Mouse (Mus musculus) large intestine, adult 2 months (tissue): ENCODE results near the gene Hgd. TPM values are rescaled to one million over a fixed set of nuclear protein-coding genes. Genes with fewer than 3 reads are reported as not detected.

Experiments used
- DNase-seq: peaks from one replicate; pipeline ENCODE4 v3.0.0-alpha.2; 2012; ENCODE audit warnings: low read depth, low spot score
- WGBS: fragments of 180-500 bp; shearing (Covaris S2); methylation state at CpG from one replicate; pipeline ENCODE4 v1.1.7; 2018; 5-methylcytosine and 5-hydroxymethylcytosine counted together
- polyA plus RNA-seq: library from polyadenylated mRNA; depleted of rRNA; stranded (reverse); fragments of >200 nt; gene quantifications from 2 replicates; pipeline ENCODE4 v1.2.3, GENCODE M21; 2012; rRNA removed

Gene Hgd
- polyA plus RNA-seq: not detected in 2 replicates

- 33% methylated on average over 4 of the region's 4 CpGs for WGBS
- no peak for DNase-seq
These were observed at the start of gene Hgd for GRCm38 (mm10) chr16:37579994-37580393. Hgd (plus strand) TSS chr16:37580153.

DNA sequence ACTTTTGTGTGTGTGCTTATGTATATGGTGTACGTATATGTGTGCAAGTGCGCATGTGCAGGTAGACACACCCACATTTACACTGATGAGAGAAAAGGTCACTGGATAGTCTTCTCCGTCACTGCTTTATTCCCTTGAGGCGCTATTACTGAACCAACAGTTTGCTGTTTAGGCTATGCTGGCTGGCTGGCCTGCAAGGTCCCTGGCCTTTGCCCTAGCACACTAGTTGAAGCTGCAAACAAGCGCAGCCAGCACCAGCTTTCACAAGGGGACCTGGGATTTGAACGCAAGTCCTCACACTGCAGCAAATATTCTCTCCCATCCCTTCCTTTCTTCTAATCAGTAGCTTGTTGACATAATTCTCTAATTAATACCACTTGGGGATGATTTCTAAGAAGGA, 49.8 kb upstream of the Hgd start:
- DNase-seq: no peak
- 91% methylated on average over 6 of the region's 6 CpGs for WGBS

GRCm38 (mm10) chr16:37532046-37532445, 47.9 kb upstream of the Hgd start:
- WGBS: 83% methylated on average over 1 of the region's 1 CpGs
- no peak for DNase-seq

DNA sequence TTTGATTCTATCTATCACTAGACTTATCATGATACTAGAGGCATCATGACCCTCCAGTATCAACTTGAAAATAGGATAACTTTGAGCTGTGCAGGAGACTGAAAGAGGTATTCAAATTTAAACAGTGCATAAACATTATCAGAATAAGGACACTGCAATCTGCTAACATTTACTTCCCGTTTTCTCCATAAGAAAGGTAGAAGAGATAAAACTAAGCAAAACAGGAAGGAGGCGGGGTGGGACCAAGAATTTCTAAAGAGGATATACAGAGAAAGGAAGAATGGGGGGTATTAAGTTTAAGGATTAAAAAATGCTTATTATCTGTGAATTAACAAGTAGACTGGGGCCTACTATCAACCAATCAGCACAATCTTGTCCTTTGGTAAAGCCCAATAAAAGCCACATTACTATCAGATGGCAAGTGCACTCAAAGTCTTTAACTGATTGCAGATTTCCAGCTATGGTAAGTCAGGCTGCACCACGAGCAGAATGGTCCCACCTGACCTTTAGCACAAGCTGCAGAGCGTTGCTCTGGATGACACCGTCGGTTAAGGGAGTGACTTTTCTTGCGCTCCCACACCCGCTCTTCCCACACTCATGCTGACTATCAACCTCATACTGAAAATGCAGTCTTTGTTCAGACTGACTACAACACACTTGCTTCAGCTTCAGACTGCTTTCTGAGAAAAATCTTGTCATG, 46.4 kb upstream of the Hgd start:
- 67% methylated on average over 8 of the region's 8 CpGs for WGBS
- DNase-seq: no peak

- DNase-seq: no peak
- under 1% methylated on average over 22 of the region's 22 CpGs for WGBS
These were observed 40.7 kb upstream of the Hgd start for GRCm38 (mm10) chr16:37539240-37539610.

DNA sequence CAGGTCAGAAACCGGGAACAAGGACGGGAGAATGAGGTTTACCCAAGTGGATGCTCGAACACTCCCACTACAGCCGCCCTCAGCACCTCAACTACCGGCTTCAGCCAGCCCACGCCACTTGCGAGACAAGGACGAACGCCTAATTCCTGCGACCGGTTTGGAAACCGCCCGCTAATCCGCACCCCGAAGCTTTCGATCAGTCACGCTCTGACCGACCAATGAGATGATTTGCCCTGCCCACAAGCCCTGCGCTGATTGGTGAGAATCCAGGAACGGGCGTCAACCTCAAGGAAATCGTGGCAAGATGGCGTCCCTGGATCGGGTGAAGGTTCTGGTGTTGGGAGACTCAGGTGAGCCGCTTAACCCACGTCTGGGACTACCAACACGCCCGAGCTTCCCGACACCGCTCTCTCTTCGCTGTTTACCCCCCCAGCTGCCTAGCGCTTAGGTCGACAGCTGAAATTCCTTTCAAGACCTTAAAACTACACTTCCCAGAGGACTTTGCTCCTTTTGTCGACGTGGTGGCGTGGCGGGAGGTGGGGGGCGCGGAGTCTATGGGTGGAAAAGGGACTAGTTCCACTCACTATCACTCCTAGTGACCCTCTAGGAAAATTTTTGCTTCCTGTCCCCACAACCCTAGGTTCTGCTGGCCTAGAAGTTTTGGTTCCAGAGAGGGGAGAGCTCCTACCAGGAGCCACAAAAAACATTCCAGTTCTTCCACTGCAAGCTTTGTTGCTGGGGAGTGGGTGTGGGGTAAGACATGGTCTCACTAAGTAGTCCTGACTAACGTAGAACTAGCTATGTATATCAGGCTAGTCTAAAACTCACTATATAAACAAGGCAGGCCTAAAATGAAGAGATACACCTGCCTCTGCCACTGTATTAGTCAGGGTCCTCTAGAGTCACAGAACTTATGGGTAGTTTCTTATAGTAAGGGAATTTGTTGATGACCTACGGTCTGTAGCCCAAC, 40.1 kb upstream of the Hgd start, which contains the start of the genes Gtf2e1 and Rabl3:
Gene Gtf2e1, minus strand, starts transcription at position 179 of the 970 bp plus-strand sequence.
Gene Rabl3, plus strand, starts transcription at position 275 of the 970 bp plus-strand sequence.
- DNase-seq: peak; percentile 99
- 1% methylated on average over 41 of the region's 41 CpGs for WGBS

- 82% methylated on average over 6 of the region's 6 CpGs for WGBS
These were observed 39.2 kb upstream of the Hgd start for GRCm38 (mm10) chr16:37540776-37541175.

DNA sequence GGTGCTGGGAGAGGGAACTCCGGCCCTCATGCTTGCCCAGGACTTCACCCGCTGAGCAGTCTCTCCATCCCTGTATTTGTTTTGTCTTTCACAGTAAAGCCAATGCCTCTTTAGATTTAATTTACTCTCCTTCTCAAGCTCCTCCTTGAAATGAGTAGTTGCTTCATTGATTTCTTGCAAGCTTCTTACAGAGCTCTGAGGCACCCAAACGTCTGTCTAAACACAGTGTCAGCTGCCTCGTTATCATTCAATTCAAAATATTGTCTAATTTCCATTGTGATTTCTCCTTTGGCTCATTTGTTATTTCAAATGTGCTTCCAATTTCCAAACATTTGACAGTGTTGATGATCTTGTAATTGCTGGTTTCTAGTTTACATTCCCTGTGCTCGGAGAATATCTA, 33.6 kb upstream of the Hgd start:
- 80% methylated on average over 5 of the region's 5 CpGs for WGBS
- DNase-seq: no peak

More at GRCm38 (mm10) chr16:37540776-37541175, 39.2 kb upstream of the Hgd start:
- DNase-seq: no peak

- no peak for DNase-seq
- 75% methylated on average over 3 of the region's 3 CpGs for WGBS
These were observed 29.7 kb upstream of the Hgd start for GRCm38 (mm10) chr16:37550266-37550665.

GRCm38 (mm10) chr16:37550981-37551380, 29.0 kb upstream of the Hgd start:
- DNase-seq: no peak
- WGBS: 85% methylated on average over 2 of the region's 2 CpGs

DNA sequence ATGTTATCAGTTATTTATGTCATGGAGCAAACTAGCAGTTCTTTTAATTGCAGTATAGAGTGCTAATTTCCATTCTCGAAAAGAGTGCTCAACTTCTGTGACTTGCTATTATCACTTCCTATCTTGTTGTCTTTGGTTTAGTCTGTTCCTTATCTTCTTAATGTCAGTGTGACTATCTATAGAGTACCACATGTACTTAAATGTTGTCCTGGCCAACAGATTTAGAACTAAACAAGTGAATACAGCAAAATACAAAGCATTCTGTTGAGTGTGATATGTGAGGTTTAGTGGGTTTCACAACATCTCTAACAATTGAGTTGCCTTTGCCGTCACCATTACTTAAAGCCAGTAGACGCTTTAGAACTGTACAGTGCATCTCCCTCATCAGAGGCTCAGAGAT, 27.1 kb upstream of the Hgd start:
- no peak for DNase-seq
- 90% methylated on average over 3 of the region's 3 CpGs for WGBS

GRCm38 (mm10) chr16:37562414-37562813, 17.5 kb upstream of the Hgd start:
- 89% methylated on average over 6 of the region's 6 CpGs for WGBS
- no peak for DNase-seq

GRCm38 (mm10) chr16:37562961-37563360, 17.0 kb upstream of the Hgd start:
- DNase-seq: no peak
- 93% methylated on average over 5 of the region's 5 CpGs for WGBS

DNA sequence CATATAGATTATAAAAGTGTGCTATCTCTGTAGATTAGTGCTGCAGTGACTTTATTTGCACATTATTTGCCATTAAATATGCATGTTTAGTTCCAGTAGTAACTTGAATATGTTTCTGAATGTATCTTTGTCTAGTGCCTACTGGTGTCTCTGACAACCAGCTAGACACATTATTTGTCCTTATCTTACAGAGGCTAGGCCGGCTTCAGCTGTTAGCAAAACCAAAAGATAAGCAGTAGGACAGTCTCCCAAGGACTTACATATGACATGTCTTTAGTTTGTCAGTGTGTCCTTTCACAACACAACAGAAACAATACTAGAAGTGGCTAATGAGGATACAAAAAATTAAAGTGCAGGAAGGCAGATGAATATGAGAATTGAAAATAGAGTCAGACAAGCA, 14.8 kb upstream of the Hgd start:
- 76% methylated on average over 1 of the region's 1 CpGs for WGBS
- DNase-seq: no peak

GRCm38 (mm10) chr16:37566107-37566506, 13.8 kb upstream of the Hgd start:
- WGBS: 63% methylated on average over 6 of the region's 6 CpGs
- no peak for DNase-seq

- DNase-seq: no peak
- 92% methylated on average over 12 of the region's 12 CpGs for WGBS
These were observed 12.6 kb upstream of the Hgd start for GRCm38 (mm10) chr16:37567113-37568050.

DNA sequence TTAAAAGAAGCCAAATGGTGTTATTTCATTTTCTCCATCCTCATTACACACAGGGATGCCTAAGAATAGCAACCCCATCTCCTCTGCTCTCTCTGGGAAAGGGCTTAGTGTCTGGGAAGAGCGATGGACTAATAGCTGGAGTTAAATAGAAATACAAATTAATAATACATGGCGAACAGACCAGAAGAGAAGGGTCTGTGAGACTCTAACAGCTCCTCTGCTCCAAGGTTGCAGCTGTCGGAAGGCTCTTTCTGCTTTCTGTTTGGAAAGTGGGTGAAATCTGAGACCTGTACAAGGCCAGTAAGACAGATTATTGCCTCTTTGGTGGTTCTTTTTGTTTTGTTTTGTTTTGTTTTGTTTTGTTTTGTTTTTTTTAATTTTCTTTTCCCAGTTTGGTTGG, 8.4 kb upstream of the Hgd start:
- DNase-seq: no peak
- 85% methylated on average over 3 of the region's 3 CpGs for WGBS

GRCm38 (mm10) chr16:37572117-37572754, 7.7 kb upstream of the Hgd start:
- WGBS: 84% methylated on average over 12 of the region's 12 CpGs
- DNase-seq: no peak

DNA sequence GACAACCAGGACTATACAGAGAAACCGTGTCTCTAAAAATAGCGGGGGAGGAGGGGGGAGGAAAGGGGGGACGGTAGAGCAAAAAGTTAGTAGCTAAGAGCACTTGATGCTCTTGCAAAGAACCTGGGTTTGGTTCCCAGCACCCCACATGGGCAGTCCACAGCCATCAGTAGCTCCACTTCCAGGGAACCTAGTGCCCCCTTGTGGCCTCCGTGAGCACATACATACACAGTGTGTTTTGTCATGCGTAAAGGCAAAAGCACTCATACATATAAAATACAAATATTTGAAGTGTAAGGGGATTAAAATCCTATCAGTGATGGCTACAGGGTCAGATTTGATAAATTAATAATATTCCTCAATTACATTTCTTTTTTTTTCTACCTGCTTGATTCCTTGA, 6.9 kb upstream of the Hgd start:
- WGBS: 90% methylated on average over 5 of the region's 5 CpGs
- DNase-seq: no peak
